Mouse (Mus musculus) lung, adult 2 months (tissue): ENCODE measurements at regions not wholly inside any gene's neighbourhood (a gene's known extent, or its start where the extent isn't known, plus 50 kb on each side); places are given as distances from the start of the nearest gene placed in this dataset.

Source experiments
- CTCF ChIP-seq: fragments of 200-500 bp; IDR thresholded peaks from 2 replicates; pipeline ENCODE4 v1.5.1; 2011; ENCODE audit warnings: mild to moderate bottlenecking, low read length, control low read depth; ENCODE audit not compliant: insufficient read depth
- POLR2A ChIP-seq: fragments of 200-500 bp; IDR thresholded peaks from 2 replicates; pipeline ENCODE4 v1.6.1; 2011; ENCODE audit warnings: low read depth, mild to moderate bottlenecking, control low read depth, low read length, borderline replicate concordance; ENCODE audit errors: extremely low read depth

GRCm38 (mm10) chr13:107845838-107846237 lies 198.4 kb upstream of the Smim15 start:
- TF ChIP-seq CTCF (no peak), POLR2A (no peak)
